Mouse (Mus musculus) kidney, postnatal 0 days (tissue): Measurements from ENCODE around the gene Alyref2. TPM values are rescaled to one million over a fixed set of nuclear protein-coding genes. Genes with fewer than 3 reads are reported as not detected.
"Not testable (repeated sequence)": the region's sequence is repeated elsewhere in the genome, so short reads cannot be mapped to it uniquely, and the experiment has no call there.

Experiments
- ATAC-seq: fragments of 200-750 bp; cut with Nextera tagmentation; replicated peaks from 2 replicates; pipeline ENCODE4 v1.8.0; 2017; ENCODE audit warnings: low read depth, moderate number of reproducible peaks, moderate TSS enrichment, moderate library complexity; ENCODE audit not compliant: low FRiP score
- DNase-seq: peaks from one replicate; pipeline ENCODE4 v3.0.0-alpha.2; 2016; ENCODE audit warnings: low spot score
- H3K27ac ChIP-seq: fragments of 300-500 bp; sonication (generic); 2 replicates; pipeline ENCODE4 v1.5.1; 2014; ENCODE audit warnings: mild to moderate bottlenecking
- H3K27me3 ChIP-seq: fragments of 300-500 bp; sonication (generic); 2 replicates; pipeline ENCODE4 v1.6.1; 2014; ENCODE audit warnings: low read length, mixed read lengths; ENCODE audit not compliant: insufficient read depth
- H3K36me3 ChIP-seq: fragments of 300-500 bp; sonication (generic); 2 replicates; pipeline ENCODE4 v1.6.1; 2014; ENCODE audit warnings: low read length, mixed read lengths; ENCODE audit not compliant: insufficient read depth
- H3K4me1 ChIP-seq: fragments of 300-500 bp; sonication (generic); replicated peaks from 2 replicates; pipeline ENCODE4 v1.6.1; 2014; ENCODE audit warnings: antibody characterized with exemption, low read length, mixed read lengths; ENCODE audit not compliant: insufficient read depth
- H3K4me2 ChIP-seq: fragments of 300-500 bp; sonication (generic); 2 replicates; pipeline ENCODE4 v1.6.1; 2014; ENCODE audit warnings: mild to moderate bottlenecking, low read length, moderate library complexity, mixed read lengths
- H3K4me3 ChIP-seq: fragments of 300-500 bp; sonication (generic); replicated peaks from 2 replicates; pipeline ENCODE4 v1.5.1; 2014; ENCODE audit warnings: low read depth, low read length
- H3K9ac ChIP-seq: fragments of 300-500 bp; sonication (generic); 2 replicates; pipeline ENCODE4 v1.6.1; 2014; ENCODE audit warnings: low read depth, low read length
- H3K9me3 ChIP-seq: fragments of 300-500 bp; sonication (generic); replicated peaks from 2 replicates; pipeline ENCODE4 v1.6.1; 2016; ENCODE audit warnings: low read length, inconsistent platforms, mixed read lengths
- CTCF ChIP-seq: IDR thresholded peaks from 2 replicates; pipeline ENCODE4 v1.5.1; 2016; ENCODE audit warnings: antibody characterized with exemption, low read depth, mild to moderate bottlenecking, moderate library complexity
- WGBS: fragments of 180-500 bp; shearing (Covaris S2); extraction: QIAGEN DNeasy Blood & Tissue Kit; methylation state at CpG from one replicate; pipeline ENCODE4 v1.1.7; 2014; 5-methylcytosine and 5-hydroxymethylcytosine counted together
- polyA plus RNA-seq: library from polyadenylated mRNA; unstranded; fragments of >200 nt; fragmentation: Nextera tagmentation; extraction: Ambion mirVana; gene quantifications from 2 replicates; pipeline ENCODE4 v1.2.1, GENCODE M21; 2015

Alyref2 gene
- polyA plus RNA-seq, 1 experiment from 2014 or later: 14.8 TPM

- no peaks in the 10 kb centered on the region for H3K9me3 ChIP-seq
- no peak overlapping the region for H3K4me2 ChIP-seq
- 94% methylated on average over 5 of the region's 5 CpGs for WGBS
- no peak overlapping the region for H3K4me3 ChIP-seq
- no peak for DNase-seq
- peaks cover 27% of the 10 kb centered on the region for H3K36me3 ChIP-seq
- ATAC-seq: no peak
- TF ChIP-seq CTCF: no peak
- no peak overlapping the region for H3K27ac ChIP-seq
- H3K4me1 ChIP-seq: no peaks in the 10 kb centered on the region
- no peak overlapping the region for H3K9ac ChIP-seq
- no peaks in the 10 kb centered on the region for H3K27me3 ChIP-seq
Observed at GRCm38 (mm10) chr1:171465749-171466412, 37.4 kb upstream of the Alyref2 start.

- Histone ChIP-seq H3K9ac (no peak overlapping the region), H3K27ac (no peak overlapping the region), H3K27me3 (no peaks in the 10 kb centered on the region), H3K4me2 (no peak overlapping the region), H3K9me3 (no peaks in the 10 kb centered on the region), H3K36me3 (peaks cover 22% of the 10 kb centered on the region), H3K4me3 (no peak overlapping the region), H3K4me1 (no peaks in the 10 kb centered on the region)
- 88% methylated on average over 4 of the region's 4 CpGs for WGBS
- no peak for ATAC-seq
- TF ChIP-seq CTCF: no peak
- no peak for DNase-seq
Observed at GRCm38 (mm10) chr1:171466565-171466964, 36.7 kb upstream of the Alyref2 start.

- Histone ChIP-seq H3K4me3 (no peak overlapping the region), H3K36me3 (no peaks in the 10 kb centered on the region), H3K4me2 (no peak overlapping the region), H3K27me3 (no peaks in the 10 kb centered on the region), H3K9me3 (no peaks in the 10 kb centered on the region), H3K9ac (no peak overlapping the region), H3K27ac (no peak overlapping the region), H3K4me1 (no peaks in the 10 kb centered on the region)
- no peak for TF ChIP-seq CTCF
- WGBS: 77% methylated on average over 3 of the region's 3 CpGs
- DNase-seq (no peak), ATAC-seq (no peak)
Observed at GRCm38 (mm10) chr1:171469678-171470077, 33.6 kb upstream of the Alyref2 start.

- TF ChIP-seq CTCF: peak; percentile 93
- Histone ChIP-seq H3K9me3 (no peaks in the 10 kb centered on the region), H3K4me3 (no peak overlapping the region), H3K9ac (no peak overlapping the region), H3K36me3 (no peaks in the 10 kb centered on the region), H3K4me1 (no peaks in the 10 kb centered on the region), H3K4me2 (no peak overlapping the region), H3K27me3 (no peaks in the 10 kb centered on the region), H3K27ac (no peak overlapping the region)
- ATAC-seq: no peak
- WGBS: 30% methylated on average over 7 of the region's 7 CpGs
- DNase-seq: peak; percentile 75
Observed at GRCm38 (mm10) chr1:171470371-171470871, 32.9 kb upstream of the Alyref2 start.

- ATAC-seq: no peak
- no peak overlapping the region for H3K4me2 ChIP-seq
- WGBS: 86% methylated on average over 5 of the region's 5 CpGs
- no peaks in the 10 kb centered on the region for H3K9me3 ChIP-seq
- H3K27me3 ChIP-seq: no peaks in the 10 kb centered on the region
- no peaks in the 10 kb centered on the region for H3K36me3 ChIP-seq
- H3K27ac ChIP-seq: no peak overlapping the region
- no peak overlapping the region for H3K9ac ChIP-seq
- H3K4me1 ChIP-seq: no peaks in the 10 kb centered on the region
- no peak for DNase-seq
- H3K4me3 ChIP-seq: no peak overlapping the region
- no peak for TF ChIP-seq CTCF
Observed at GRCm38 (mm10) chr1:171470896-171471295, 32.4 kb upstream of the Alyref2 start.

GRCm38 (mm10) chr1:171471452-171471851, 31.8 kb upstream of the Alyref2 start:
- no peaks in the 10 kb centered on the region for H3K4me1 ChIP-seq
- H3K36me3 ChIP-seq: no peaks in the 10 kb centered on the region
- TF ChIP-seq CTCF: no peak
- 65% methylated on average over 1 of the region's 1 CpGs for WGBS
- no peaks in the 10 kb centered on the region for H3K27me3 ChIP-seq
- H3K4me2 ChIP-seq: no peak overlapping the region
- DNase-seq (no peak), ATAC-seq (no peak)
- H3K9me3 ChIP-seq: no peaks in the 10 kb centered on the region
- H3K4me3 ChIP-seq: no peak overlapping the region
- H3K9ac ChIP-seq: no peak overlapping the region
- no peak overlapping the region for H3K27ac ChIP-seq

GRCm38 (mm10) chr1:171471941-171472340, 31.3 kb upstream of the Alyref2 start:
- DNase-seq, ATAC-seq, H3K4me3 ChIP-seq, H3K4me1 ChIP-seq, H3K4me2 ChIP-seq, H3K36me3 ChIP-seq, H3K9ac ChIP-seq, H3K27ac ChIP-seq, H3K9me3 ChIP-seq, H3K27me3 ChIP-seq: not testable (repeated sequence)
- WGBS: 85% methylated on average over 8 of the region's 8 CpGs
